Mouse (Mus musculus) ES-E14 (cell line): Measurements from ENCODE around the gene Rad51c.

ENCODE experiments used
- CHD2 ChIP-seq: IDR thresholded peaks from 2 replicates; pipeline ENCODE4 v1.6.1; 2014; ENCODE audit warnings: mild to moderate bottlenecking, low read depth, low read length, inconsistent platforms
- HCFC1 ChIP-seq: IDR thresholded peaks from 2 replicates; pipeline ENCODE4 v1.6.1; 2012; ENCODE audit warnings: low read length, inconsistent platforms, borderline replicate concordance; ENCODE audit not compliant: insufficient read depth
- MAFK ChIP-seq: IDR thresholded peaks from 2 replicates; pipeline ENCODE4 v1.6.1; 2014; ENCODE audit warnings: mild to moderate bottlenecking, low read depth, low read length, inconsistent platforms; ENCODE audit not compliant: insufficient read depth
- ZC3H11A ChIP-seq: IDR thresholded peaks from 2 replicates; pipeline ENCODE4 v1.6.1; 2012; ENCODE audit warnings: low read depth, mild to moderate bottlenecking, inconsistent platforms, low read length, borderline replicate concordance
- ZNF384 ChIP-seq: IDR thresholded peaks from 2 replicates; pipeline ENCODE4 v1.6.1; 2012; ENCODE audit warnings: low read depth, low read length, inconsistent platforms

GRCm38 (mm10) chr11:87385676-87386075 is 19.1 kb downstream of the Rad51c start:
- TF ChIP-seq HCFC1 (no peak), ZC3H11A (no peak), ZNF384 (no peak), MAFK (no peak), CHD2 (no peak)
